Mouse (Mus musculus): ENCODE results near the gene Btbd3.

DNA sequence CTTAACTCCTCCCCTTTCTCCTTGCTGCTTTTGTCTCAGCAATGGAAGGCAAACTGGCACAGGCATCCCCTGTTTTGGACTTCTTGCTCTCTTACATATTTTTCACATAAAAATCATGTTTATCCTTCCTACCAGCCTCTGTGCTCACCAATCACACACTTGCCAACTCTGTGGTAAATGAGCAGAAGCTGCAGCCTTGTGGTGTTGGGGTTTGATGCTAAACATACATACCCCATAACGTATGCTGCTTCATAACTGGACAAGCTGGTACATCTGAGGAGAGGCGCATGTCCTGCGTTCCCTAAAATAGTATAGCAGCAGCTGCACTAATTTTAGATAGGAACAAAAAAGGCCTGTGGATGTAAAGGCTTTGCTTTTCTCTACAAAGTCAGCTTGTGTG, 220.1 kb downstream of the Btbd3 start:
- no peak for TF ChIP-seq EP300 (IDR thresholded peaks at IDR 0.05; ENCODE audit: low read depth)
- TF ChIP-seq CTCF (IDR thresholded peaks at IDR 0.05; ENCODE audit: low read depth): no peak

Measured in liver, postnatal 0 days (tissue).